Mouse (Mus musculus) CH12.LX (cell line): ENCODE measurements around the gene Bcl6b. TPM values are rescaled to one million over a fixed set of nuclear protein-coding genes. Genes with fewer than 3 reads are reported as not detected.

Experiments used
- DNase-seq: peaks from one replicate; pipeline ENCODE4 v3.0.0-alpha.2; 2013; ENCODE audit errors: extremely low read depth
- H3K27ac ChIP-seq: 2 replicates; pipeline ENCODE4 v1.5.1; 2012; ENCODE audit warnings: low read depth, mild to moderate bottlenecking, control low read depth, moderate library complexity; ENCODE audit not compliant: insufficient read depth
- H3K27me3 ChIP-seq: replicated peaks from 2 replicates; pipeline ENCODE3; 2012; ENCODE audit warnings: inconsistent platforms
- H3K36me3 ChIP-seq, 2 experiments: replicated peaks in 1 of 2; 2 replicates each; pipeline versions ENCODE3 to v1.6.1; 2012; ENCODE audit warnings: inconsistent platforms in 1 of 2, low read length in 1 of 2, mild to moderate bottlenecking in 1 of 2, mixed read lengths in 1 of 2, moderate library complexity in 1 of 2; ENCODE audit not compliant: control insufficient read depth in 1 of 2, insufficient read depth in 1 of 2
- H3K4me1 ChIP-seq, 2 experiments: 2 replicates each; pipeline ENCODE4 v1.6.1; 2012; ENCODE audit warnings: inconsistent platforms in 1 of 2, moderate library complexity in 1 of 2; ENCODE audit not compliant: insufficient read depth in 2 of 2, control insufficient read depth in 1 of 2
- H3K4me2 ChIP-seq: 2 replicates; pipeline ENCODE4 v1.6.1; 2012; ENCODE audit warnings: low read depth, mild to moderate bottlenecking, control low read depth; ENCODE audit not compliant: poor library complexity, insufficient read depth, severe bottlenecking
- H3K4me3 ChIP-seq, 3 experiments: fragments of 150-350 bp in 1 of 3; sonication (generic) in 1 of 3; replicated peaks in 1 of 3; 2 replicates each; pipeline versions ENCODE3 to v1.5.1; 2011 to 2012; ENCODE audit warnings: low read depth in 2 of 3, low read length in 2 of 3, mild to moderate bottlenecking in 2 of 3, moderate library complexity in 2 of 3, control low read depth in 1 of 3, improper control_type of control experiment in 1 of 3, inconsistent platforms in 1 of 3, mixed read lengths in 1 of 3; ENCODE audit not compliant: poor library complexity in 1 of 3
- H3K79me2 ChIP-seq: replicated peaks from 2 replicates; pipeline ENCODE4 v1.6.1; 2012; ENCODE audit warnings: mild to moderate bottlenecking, moderate library complexity; ENCODE audit not compliant: control insufficient read depth, poor library complexity, insufficient read depth, severe bottlenecking; ENCODE audit errors: extremely low read depth
- H3K9ac ChIP-seq: 2 replicates; pipeline ENCODE4 v1.6.1; 2012; ENCODE audit warnings: low read depth, mild to moderate bottlenecking, control low read depth, moderate library complexity; ENCODE audit not compliant: insufficient read depth
- H3K9me3 ChIP-seq: replicated peaks from 2 replicates; pipeline ENCODE3; 2012; ENCODE audit warnings: low read length, inconsistent platforms, mixed read lengths
- CHD1 ChIP-seq: IDR thresholded peaks from 2 replicates; pipeline ENCODE4 v1.6.1; 2012; ENCODE audit warnings: low read depth, low read length, improper control_type of control experiment, inconsistent platforms
- CTCF ChIP-seq, 2 experiments: IDR thresholded peaks in 1 of 2; conservative IDR thresholded peaks in 1 of 2; 2 replicates each; pipeline ENCODE4 v1.5.1; 2011 to 2012; ENCODE audit warnings: low read depth in 2 of 2, low read length in 2 of 2, improper control_type of control experiment in 1 of 2, inconsistent platforms in 1 of 2, mild to moderate bottlenecking in 1 of 2, moderate library complexity in 1 of 2
- E2F4 ChIP-seq: IDR thresholded peaks from 2 replicates; pipeline ENCODE4 v1.6.1; 2011; ENCODE audit warnings: low read depth, low read length, improper control_type of control experiment; ENCODE audit not compliant: insufficient replicate concordance
- ELF1 ChIP-seq: IDR thresholded peaks from 2 replicates; pipeline ENCODE4 v1.6.1; 2014; ENCODE audit warnings: low read depth, mild to moderate bottlenecking, inconsistent platforms, low read length, improper control_type of control experiment
- EP300 ChIP-seq: IDR thresholded peaks from 2 replicates; pipeline ENCODE4 v1.6.1; 2011; ENCODE audit warnings: low read length, improper control_type of control experiment
- HCFC1 ChIP-seq: IDR thresholded peaks from 2 replicates; pipeline ENCODE4 v1.6.1; 2012; ENCODE audit warnings: low read depth, mild to moderate bottlenecking, inconsistent platforms, low read length, improper control_type of control experiment
- JUN ChIP-seq: IDR thresholded peaks from 2 replicates; pipeline ENCODE4 v1.6.1; 2011; ENCODE audit warnings: low read depth, mild to moderate bottlenecking, low read length, improper control_type of control experiment, moderate library complexity; ENCODE audit not compliant: insufficient read depth
- MAFK ChIP-seq: IDR thresholded peaks from 2 replicates; pipeline ENCODE4 v1.6.1; 2011; ENCODE audit warnings: low read length, improper control_type of control experiment; ENCODE audit not compliant: insufficient replicate concordance
- MAX ChIP-seq: IDR thresholded peaks from 2 replicates; pipeline ENCODE4 v1.6.1; 2011; ENCODE audit warnings: low read length, improper control_type of control experiment
- MEF2A ChIP-seq: IDR thresholded peaks from 2 replicates; pipeline ENCODE4 v1.6.1; 2014; ENCODE audit warnings: low read depth, mild to moderate bottlenecking, inconsistent platforms, low read length, improper control_type of control experiment, borderline replicate concordance
- MXI1 ChIP-seq: IDR thresholded peaks from 2 replicates; pipeline ENCODE4 v1.6.1; 2011; ENCODE audit warnings: mild to moderate bottlenecking, low read depth, low read length, improper control_type of control experiment
- PAX5 ChIP-seq: IDR thresholded peaks from 2 replicates; pipeline ENCODE4 v1.6.1; 2012; ENCODE audit warnings: low read length, inconsistent platforms, mixed read lengths
- RAD21 ChIP-seq: IDR thresholded peaks from 2 replicates; pipeline ENCODE4 v1.6.1; 2011; ENCODE audit warnings: low read depth, mild to moderate bottlenecking, low read length, improper control_type of control experiment, moderate library complexity
- RCOR1 ChIP-seq: conservative IDR thresholded peaks from 2 replicates; pipeline ENCODE4 v1.6.1; 2012; ENCODE audit warnings: low read depth, mild to moderate bottlenecking, inconsistent platforms, low read length, improper control_type of control experiment
- SMC3 ChIP-seq: IDR thresholded peaks from 2 replicates; pipeline ENCODE4 v1.6.1; 2011; ENCODE audit warnings: low read depth, low read length, improper control_type of control experiment
- UBTF ChIP-seq: IDR thresholded peaks from 2 replicates; pipeline ENCODE4 v1.6.1; 2012; ENCODE audit warnings: low read depth, mild to moderate bottlenecking, inconsistent platforms, low read length, improper control_type of control experiment, moderate library complexity
- USF1 ChIP-seq: IDR thresholded peaks from 2 replicates; pipeline ENCODE4 v1.6.1; 2014; ENCODE audit warnings: low read depth, mild to moderate bottlenecking, inconsistent platforms, low read length, improper control_type of control experiment
- ZNF384 ChIP-seq: IDR thresholded peaks from 2 replicates; pipeline ENCODE4 v1.6.1; 2012; ENCODE audit warnings: low read depth, low read length, improper control_type of control experiment, inconsistent platforms
- dilution Hi-C: fragments of 300-500 bp; cut with MboI; formaldehyde crosslinking; loops from 2 replicates; pipeline ENCODE4 v1.14.3; 2020; ENCODE audit warnings: low sequenced_read_pairs; ENCODE audit not compliant: extremely low pct_unique_long_range_greater_than_20kb, extremely low pct_ligation_motif_present
- in situ Hi-C: fragments of 300-500 bp; cut with MboI; formaldehyde crosslinking; loops from 3 replicates; pipeline ENCODE4 v1.14.3; 2019; ENCODE audit warnings: low sequenced_read_pairs, low pct_ligation_motif_present, low pct_unique_long_range_greater_than_20kb, mixed read lengths
- polyA plus RNA-seq: library from polyadenylated mRNA; unstranded; fragments of >175 nt; gene quantifications from 2 replicates; pipeline ENCODE4 v1.2.1, GENCODE M21; 2012; ENCODE audit warnings: low read depth; ENCODE audit not compliant: insufficient read length
- total RNA-seq, 2 experiments: library from RNA; depleted of rRNA; stranded (reverse); fragments of 300-350 nt in 1 of 2; fragments of >200 nt in 1 of 2; gene quantifications; 2 replicates each; pipeline ENCODE4 v1.2.3; 2012 to 2014

Gene Bcl6b
- total and polyA plus RNA-seq, 3 experiments, result 0.54 to 1.7 (median 0.71) TPM

DNA sequence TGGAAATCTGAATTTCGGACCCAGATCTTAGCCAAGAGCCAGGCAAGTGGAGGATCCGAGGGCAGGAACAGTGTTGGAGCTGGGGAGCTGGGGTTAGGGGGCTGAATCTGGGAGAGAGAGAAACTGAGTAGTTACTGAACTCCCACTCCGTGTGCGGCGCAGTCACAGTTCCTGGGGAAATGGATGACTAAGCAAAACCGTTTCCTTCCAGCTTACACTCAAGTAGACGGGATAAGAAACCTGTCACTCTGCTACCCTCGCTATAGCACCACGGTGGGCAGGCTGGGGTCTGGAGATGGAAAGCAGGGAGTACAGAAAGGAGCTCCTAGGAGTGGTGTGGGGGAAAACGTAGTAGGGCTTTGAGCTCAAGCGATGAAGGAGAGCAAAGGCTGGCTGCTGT, 20.6 kb upstream of the Bcl6b start:
- TF ChIP-seq MAX (no peak), RCOR1 (no peak), PAX5 (no peak)
- no peak for DNase-seq
- dilution Hi-C loops, result no loop called here

DNA sequence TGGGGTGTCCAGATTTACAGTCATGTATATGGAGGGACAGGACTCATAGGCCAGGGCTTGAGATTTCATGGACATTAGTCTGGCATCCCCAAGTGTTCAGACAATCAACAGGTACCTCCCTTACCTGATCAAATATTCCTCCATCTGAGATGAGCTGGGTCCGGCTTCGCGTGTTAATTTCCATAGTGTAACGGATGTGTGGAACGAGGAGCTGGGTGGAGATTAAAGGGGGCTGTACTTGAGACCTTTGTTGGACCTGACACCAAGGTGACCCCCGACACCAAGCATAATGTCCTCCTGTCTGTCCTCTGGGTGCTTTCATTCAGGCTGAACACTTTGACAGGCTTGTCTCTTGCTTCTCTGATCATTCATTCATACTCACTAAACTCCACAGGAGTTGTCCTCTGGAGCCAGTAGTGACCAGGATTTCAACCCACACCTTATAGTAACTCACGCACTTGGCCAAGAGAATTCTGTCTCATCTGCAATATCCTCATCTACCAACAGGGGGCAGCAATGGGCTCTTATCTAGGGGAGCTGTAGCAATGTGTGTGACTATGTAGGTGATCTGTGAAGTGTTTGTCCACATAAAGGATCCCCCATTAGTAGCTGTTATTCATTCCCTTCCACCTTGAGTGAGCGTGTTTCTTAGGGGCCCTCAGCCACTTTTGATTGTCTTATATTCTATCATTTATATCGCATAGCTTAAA, 17.7 kb upstream of the Bcl6b start:
- Histone ChIP-seq H3K27me3 (peaks cover 78% of the 10 kb centered on the region), H3K79me2 (no peaks in the 10 kb centered on the region), H3K36me3 (no peaks in the 10 kb centered on the region), H3K27ac (no peak overlapping the region), H3K9me3 (no peaks in the 10 kb centered on the region), H3K4me1 (no peaks in the 10 kb centered on the region), H3K9ac (no peak overlapping the region), H3K4me3 (no peak overlapping the region), H3K4me2 (no peak overlapping the region)
- dilution Hi-C loops, result no loop called here
- peak; percentile 82 for DNase-seq
- in situ Hi-C loops, result loop anchor here (5.0 to 25.0 kb wide), 3 partner anchors 70 to 515 kb away; partner anchors contain the start of genes 4930544D05Rik, Chrne and Zfp3
- TF ChIP-seq JUN (no peak), MXI1 (no peak), ZNF384 (no peak), UBTF (no peak), HCFC1 (no peak), MEF2A (no peak), RAD21 (peak; percentile 59), USF1 (no peak), CTCF (conservative IDR thresholded peaks at IDR 0.05 in 1 of 2, IDR thresholded peaks at IDR 0.05 in 1 of 2; ENCODE audit: low read depth in 2 of 2, low read length in 2 of 2) (peak; percentile 87 to 98), CHD1 (no peak), MAFK (no peak), E2F4 (no peak), EP300 (no peak), SMC3 (peak; percentile 70), RCOR1 (no peak), ELF1 (no peak)

More for the DNA sequence above, 20.6 kb upstream of the Bcl6b start:
- H3K4me2 ChIP-seq, result no peak overlapping the region
- peaks cover 89% of the 10 kb centered on the region for H3K27me3 ChIP-seq
- H3K4me1 ChIP-seq, result no peaks in the 10 kb centered on the region
- H3K9ac ChIP-seq, result no peak overlapping the region
- no peak overlapping the region for H3K4me3 ChIP-seq
- in situ Hi-C loops, result no loop called here
- no peaks in the 10 kb centered on the region for H3K79me2 ChIP-seq
- no peak overlapping the region for H3K27ac ChIP-seq
- H3K36me3 ChIP-seq, result no peaks in the 10 kb centered on the region
- no peaks in the 10 kb centered on the region for H3K9me3 ChIP-seq
